Mouse (Mus musculus): Measurements from ENCODE around the gene Cyp2w1.
"Not testable (repeated sequence)": the region's sequence is repeated elsewhere in the genome, so short reads cannot be mapped to it uniquely, and the experiment has no call there.

Cyp2w1 gene

DNA sequence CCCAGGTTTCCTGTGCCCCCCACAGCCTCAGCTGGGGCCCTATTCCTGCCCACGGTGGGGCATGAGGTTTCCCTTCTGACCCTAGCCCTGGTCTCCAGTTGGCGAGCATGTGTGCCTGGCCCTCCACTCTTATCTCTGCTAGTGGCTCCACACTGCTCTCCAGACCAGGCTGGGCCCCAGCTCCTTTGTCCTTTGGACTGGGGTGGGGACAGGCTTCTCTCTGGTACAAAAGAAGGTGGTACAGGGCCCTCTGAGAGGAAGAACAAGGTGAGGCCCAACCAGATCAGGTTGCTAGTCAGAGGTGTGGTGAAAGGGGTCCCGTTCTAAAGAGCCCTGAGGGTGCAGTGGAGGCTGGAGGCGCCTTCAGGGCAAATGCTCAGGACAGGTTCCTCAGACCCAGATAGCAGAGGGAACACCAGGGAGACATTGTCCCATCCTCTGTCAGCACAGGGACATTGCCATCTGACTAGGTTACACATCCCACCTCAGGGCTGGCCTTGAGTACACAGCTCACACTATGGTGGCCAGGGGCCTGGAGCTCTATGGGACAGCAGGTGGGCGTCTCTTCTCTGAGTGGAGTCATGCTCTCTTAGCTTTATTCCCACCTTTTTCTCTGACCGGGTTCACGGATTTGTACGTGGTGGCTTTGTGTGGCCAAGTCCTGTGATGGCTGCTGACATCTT, 19.7 kb upstream of the Cyp2w1 start:
- DNase-seq (ENCODE audit: low spot score in 2 of 2) = no peak

- no peak for DNase-seq (ENCODE audit: low spot score in 2 of 2)
Measured at GRCm38 (mm10) chr5:139333301-139334013, 19.0 kb upstream of the Cyp2w1 start.

- DNase-seq (ENCODE audit: low spot score in 2 of 2) = not testable (repeated sequence)
Measured at GRCm38 (mm10) chr5:139334394-139334793, 18.0 kb upstream of the Cyp2w1 start.

DNA sequence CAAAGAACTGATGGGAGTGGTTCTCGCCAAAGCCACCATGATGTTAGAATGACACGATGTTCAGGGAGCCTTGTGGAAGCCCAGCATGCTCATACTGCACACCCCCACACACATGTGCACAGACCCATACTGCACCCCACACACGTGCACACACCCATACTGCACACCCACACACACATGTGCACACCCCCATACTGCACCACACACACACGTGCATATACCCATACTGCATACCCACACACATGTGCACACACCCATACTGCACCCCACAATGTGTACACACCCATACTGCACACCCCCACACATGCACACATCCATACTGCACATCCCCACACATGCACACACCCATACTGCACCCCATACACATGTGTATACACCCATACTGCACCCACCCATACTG, 16.8 kb upstream of the Cyp2w1 start:
- no peak for DNase-seq (ENCODE audit: low spot score in 2 of 2)

DNA sequence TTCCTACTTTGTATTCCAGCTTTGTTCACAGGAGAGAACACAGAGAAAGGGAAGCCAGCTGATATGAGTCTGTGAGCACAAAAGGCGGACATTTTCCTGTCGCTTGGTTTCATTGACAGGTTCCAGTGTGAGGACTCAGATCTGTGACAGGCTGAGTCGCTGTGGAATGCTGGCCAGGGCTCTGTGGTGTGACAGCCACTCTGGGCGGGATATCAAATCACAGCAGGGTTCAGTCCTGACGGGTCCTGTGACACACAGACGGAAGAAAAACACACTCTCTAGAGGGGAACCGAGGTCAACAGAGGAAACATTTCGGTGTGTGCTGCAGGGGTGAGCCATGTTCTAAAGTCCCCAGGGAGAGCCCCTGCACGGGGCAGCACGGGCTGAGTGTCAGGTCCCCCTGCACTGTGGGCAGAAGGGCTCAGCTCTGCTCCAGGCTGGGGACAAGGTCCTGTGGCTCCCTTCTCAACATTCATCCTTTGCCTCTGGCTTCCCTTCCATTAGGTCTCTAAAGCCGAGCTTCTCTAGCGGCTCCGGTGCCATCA, 14.5 kb upstream of the Cyp2w1 start:
- no peak for DNase-seq (ENCODE audit: low spot score in 2 of 2)

DNA sequence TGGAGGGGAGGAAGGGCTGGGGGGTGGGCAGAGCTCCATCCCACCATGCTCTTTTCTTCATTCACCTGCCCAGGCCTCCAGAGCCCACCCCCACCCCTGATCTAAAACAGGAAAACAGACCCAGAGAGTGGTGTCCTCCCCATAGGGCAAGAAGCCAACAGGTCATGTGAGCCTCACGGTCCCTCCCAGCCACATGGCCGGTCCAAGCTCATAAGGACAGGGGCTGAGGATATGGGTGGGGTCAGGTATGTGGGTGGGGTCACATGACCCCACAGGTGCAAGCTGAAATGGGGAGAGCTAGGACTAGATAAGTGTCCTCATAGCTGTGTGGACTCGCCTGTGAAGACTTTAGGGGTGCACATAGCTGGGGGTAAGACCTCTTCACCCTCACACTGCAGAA, 14.0 kb upstream of the Cyp2w1 start:
- no peak for DNase-seq (ENCODE audit: low spot score in 2 of 2)

DNA sequence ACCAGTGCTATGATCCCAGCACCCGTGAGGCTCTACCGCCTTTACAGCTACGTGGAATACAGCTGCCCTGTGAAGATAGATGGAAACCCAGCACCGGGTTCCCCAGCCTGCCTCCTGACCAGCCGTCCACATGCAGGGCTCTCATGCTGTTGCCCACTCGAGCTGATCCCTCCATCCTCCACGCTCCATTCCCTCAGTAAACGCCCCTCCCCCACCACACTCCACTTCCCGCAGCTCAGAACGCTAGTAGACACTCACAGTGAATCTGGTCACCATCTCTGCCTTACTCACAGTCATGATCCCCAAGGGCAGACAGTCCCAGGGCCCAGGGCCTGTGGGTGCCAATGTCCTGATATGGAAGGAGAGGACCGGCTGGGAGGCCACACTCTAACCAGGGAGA, 13.5 kb upstream of the Cyp2w1 start:
- DNase-seq (ENCODE audit: low spot score in 2 of 2) = no peak

DNA sequence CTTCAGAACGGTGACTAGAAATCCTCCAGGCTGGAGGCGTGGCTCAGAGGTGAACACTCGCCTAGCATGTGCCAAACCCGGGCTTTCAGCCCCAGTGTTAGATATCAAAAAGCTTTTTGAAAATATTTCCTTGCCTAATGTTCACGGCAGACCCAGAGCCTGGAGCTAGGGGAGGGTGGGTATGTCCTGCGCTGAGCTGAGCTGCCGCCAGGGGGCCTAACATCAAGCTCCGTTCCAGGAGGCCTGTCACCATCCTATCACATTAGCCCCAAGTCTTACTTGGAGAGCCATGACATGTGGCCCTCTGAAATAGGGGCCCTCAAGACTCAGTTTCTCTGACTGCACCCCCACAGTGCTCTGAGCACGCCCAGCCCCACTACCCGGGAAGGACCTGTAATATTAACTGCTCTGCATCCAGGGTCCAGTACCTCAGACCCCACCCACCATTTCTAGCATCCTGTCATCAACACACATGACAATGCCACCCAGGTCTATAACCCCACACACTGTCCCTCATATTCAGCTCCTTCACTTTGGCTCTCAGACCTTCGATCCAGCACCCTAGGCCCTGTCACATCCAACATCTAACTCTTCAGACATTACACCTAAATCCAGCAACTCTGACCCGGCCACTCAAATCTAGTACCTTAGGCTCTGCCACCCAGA, 8.3 kb upstream of the Cyp2w1 start:
- peak; percentile 84 to 94 for DNase-seq (ENCODE audit: low spot score in 2 of 2)

DNA sequence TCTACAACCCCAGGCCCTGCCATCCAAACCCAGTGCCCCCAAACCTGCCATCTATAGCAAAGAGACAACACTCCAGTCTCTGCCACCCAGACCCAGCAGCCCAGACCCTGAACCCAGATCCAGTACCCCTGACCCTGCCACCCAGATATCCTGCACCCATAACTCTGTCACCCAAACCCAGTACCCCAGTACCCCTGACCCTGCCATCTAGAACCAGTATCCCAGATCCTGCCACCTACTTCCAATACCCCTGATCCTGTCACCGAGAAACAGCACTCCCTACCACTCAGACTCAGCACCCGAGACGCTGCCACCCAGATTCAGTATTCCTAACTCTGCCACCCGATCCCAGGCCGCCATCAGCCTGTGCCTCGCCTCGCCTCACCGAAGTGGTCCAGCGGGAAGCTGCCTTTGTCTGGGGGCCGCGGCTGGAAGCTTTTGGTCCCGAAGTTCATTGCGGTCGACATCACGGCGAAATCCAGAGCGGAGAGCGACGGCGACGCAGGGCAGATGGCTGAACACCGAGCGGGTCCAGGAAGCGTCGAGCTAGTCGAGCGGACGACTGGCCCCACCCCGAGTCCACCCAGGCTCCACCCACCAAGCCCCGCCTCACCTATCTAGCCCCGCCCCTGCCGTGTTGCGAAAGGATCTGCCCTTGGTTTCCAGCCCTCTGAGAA, 7.6 kb upstream of the Cyp2w1 start:
- DNase-seq (ENCODE audit: low spot score in 2 of 2) = peak; percentile 99

- no peak for DNase-seq (ENCODE audit: low spot score in 2 of 2)
Measured at GRCm38 (mm10) chr5:139345364-139345714, 7.1 kb upstream of the Cyp2w1 start.

DNA sequence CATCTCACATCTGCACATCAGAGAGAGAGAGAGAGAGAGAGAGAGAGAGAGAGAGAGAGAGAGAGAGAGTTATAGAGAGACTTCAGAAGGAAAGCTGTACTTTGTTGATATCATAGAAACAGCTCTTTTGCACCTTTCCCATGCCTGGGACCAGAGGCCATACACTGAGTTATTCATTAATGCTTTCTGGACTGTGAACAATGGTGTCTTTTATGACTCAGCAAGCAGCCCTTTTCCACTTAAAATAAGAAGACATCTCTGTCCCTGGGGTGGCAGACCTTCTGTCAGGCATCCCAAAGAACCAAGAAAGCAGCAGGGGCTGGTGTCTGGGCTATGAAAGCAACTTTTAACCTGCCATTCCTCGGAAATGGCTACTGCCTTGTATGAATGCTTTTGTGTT, 5.2 kb upstream of the Cyp2w1 start:
- no peak for DNase-seq (ENCODE audit: low spot score in 2 of 2)

- DNase-seq (ENCODE audit: low spot score in 2 of 2) = no peak
Measured at GRCm38 (mm10) chr5:139349713-139350112, 2.7 kb upstream of the Cyp2w1 start.

DNA sequence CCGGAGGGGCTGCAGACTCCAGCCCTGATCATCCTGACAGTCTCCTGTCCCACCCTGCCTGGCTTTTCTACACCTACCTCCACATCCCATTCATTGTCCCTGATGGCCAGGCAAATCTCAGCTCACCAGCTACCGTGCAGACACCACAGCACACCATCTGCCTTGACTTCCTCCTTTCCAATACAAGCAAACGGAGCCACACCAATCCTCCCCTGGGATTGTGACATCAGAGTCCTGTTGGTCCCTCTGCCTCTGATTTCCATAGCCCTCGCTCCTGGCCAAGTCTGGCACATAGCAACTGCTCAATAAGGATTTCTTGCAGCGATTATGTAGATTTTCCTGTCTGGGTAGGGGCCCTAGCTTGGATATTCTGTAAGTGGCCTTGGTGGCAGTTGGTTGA, 1.3 kb upstream of the Cyp2w1 start, which contains the start of gene Cox19:
TSS of gene Cox19 (minus strand) at position 285 of the 400 bp plus-strand sequence.
- DNase-seq (ENCODE audit: low spot score in 2 of 2) = no peak

DNA sequence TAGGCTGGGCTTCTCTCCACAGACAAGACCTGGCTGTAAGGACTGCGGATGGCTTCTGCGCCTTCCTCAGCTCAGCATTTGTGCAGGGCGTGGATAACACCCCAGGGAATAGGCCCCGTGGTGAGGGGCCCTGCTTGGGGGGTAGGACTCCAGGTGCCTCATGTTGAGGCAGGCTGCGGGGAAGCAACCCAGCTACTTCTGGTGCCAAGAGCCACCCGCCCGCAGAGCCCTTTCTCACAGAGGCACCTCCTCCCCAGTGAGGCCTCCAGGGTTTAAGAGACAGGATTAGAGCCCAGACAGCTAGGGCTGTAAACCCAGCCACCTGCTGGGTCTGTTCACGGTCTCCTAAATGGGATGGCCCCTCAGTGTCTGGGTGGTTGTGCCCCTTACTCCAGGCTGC, 789 bp upstream of the Cyp2w1 start:
- no peak for DNase-seq (ENCODE audit: low spot score in 2 of 2)

DNA sequence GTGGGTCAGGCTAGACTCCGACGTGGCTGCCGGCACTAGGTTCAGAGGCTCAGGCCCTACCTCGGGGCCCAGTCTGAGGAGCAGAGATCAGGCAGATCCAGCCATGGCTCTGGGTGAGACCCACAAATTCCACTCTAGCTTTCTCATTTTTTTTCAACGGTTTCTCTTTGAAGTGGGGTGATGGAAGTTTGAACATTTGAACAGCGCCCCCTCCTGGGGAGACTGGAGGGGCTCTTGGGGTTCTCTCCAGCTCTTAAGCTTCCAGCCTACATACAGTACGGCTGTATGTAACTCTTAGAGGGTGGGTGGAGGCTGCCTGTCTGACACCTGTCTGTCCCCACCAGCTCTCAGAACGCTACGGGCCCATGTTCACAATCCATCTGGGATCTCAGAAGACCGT, 1.1 kb downstream of the Cyp2w1 start:
- DNase-seq (ENCODE audit: low spot score in 2 of 2) = peak; percentile 58 to 88

DNA sequence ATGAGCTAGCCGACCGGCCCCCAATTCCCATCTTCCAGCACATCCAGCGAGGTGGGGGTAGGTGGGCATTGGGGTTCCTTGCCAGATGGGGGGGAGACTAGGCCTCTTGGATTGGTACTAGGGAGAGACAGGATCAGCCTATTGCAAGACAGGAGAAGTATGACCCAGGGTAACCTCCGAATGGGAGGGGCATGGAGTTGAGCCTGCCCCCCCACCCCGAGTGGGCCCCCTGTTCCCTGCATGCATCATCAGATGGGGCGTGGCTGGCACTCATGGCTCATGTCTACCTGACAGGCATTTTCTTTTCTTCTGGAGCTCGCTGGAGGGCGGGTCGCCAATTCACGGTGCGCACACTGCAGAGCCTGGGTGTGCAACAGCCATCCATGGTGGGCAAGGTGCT, 1.5 kb downstream of the Cyp2w1 start:
- no peak for DNase-seq (ENCODE audit: low spot score in 2 of 2)

DNA sequence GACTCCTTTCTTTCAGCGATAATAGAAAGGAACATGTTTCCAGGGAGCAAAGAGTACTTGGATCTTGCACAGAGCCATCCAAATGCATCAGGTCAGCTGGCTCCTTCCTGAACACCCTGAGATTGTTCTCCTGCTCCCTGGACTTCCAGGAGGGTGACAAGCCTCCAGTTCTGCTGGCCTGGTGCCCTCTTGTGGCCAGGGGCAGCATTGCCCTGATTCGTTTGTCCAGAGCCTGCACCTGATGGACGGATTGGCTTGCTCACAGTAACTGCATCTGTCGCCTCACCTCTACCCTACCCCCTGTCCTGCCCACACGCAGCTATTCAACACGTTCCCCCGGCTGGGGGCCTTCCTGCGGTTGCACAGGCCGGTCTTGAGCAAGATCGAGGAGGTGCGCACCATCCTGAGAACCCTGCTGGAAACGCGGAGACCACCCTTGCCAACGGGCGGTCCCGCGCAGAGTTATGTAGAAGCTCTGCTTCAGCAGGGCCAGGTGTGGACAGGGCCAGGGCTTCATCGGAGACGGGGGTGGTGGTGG, 2.9 kb downstream of the Cyp2w1 start:
- peak; percentile 77 to 90 for DNase-seq (ENCODE audit: low spot score in 2 of 2)

DNA sequence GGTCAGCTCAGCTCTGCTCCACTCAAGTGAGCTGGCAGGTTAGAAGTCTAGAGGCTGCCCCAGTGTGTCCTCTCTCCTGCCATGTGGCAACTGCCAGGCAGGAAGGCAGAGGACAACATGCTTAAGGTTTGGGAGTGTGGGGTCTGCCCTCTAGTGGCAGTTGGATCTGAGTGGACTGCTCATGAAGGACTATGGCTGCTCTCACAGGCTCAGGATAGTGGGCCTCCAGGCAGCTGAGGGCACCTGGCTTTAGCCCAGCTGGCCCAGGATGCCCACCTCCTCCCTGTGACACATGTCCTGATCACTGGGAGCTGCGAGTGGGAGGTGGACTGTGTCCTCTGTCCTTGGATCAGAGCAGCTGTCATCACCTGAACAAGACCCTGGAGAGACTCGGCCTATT, 6.2 kb downstream of the Cyp2w1 start:
- DNase-seq (ENCODE audit: low spot score in 2 of 2) = peak in 1 of 2 experiments; percentile 50

DNA sequence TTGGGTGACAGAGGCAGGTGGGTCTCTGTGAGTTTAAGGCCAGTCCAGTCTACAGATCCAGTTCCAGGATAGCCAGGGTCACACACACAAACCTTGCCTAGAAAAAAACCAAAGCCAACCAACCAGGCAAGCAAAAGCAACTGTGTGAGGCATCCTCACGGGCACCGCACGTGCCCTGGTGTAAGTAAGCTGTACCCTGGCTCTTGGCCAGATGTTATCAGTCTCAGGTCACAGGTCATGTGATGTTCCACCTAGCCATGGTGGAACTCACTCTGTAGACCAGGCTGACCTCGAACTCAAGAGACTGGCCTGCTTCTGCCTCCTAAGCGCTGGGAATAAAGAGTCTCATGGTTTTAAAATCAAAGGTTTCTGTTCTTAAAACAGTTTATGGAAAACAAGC, 6.8 kb downstream of the Cyp2w1 start:
- DNase-seq (ENCODE audit: low spot score in 2 of 2) = no peak

DNA sequence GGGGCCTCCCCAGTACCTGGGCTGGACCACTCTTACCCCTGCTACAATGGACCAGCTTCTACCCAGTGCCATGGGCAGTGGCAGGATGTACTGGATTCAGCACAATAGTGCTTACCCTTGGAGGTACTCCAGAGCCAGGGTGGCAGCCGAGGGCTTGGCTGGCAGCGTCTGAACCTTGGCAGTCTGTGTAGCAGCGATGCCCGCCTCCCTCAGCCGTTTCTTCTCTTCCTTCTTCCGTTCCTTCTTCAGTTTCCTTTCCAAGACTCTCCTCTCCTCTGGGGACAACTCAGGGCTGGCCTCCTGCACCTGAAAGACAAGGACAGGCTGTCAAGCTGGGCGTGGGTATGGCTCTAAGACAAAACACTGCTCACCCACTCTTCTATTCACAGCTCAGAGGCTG, 11.4 kb downstream of the Cyp2w1 start:
- no peak for DNase-seq (ENCODE audit: low spot score in 2 of 2)

DNA sequence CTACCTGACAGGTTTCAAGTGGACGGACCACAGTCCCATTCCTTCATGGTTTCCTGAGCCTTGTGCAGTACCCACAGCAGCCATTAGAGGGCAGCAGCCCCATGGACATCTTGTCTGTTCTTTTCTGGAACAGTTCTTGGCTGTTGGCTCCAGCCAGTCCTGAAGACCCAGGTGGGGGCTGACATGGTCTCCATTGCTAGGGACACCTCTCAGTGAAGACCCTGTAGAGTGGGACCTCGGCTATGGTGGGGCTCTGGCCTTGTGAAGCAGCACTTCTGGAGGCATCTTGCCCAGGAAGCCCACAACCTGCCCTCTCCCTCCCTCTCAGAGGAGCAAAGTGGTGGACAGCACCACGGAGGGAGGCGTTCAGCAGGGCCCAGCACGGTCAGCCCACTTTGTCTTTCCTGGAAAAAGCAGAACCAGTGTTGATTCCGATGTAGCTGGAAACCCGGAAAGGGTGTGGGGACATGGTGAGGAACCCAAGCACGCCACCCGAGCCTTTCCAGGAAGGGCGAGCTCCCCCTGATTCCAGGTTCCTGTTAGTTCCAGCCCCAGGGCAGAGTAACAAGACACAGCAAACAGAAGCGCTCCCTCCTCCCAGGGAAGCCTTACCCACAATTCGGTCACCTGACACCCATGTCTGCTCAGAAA, 12.0 kb downstream of the Cyp2w1 start:
- DNase-seq (ENCODE audit: low spot score in 2 of 2) = peak; percentile 87 to 98

Data from spleen, postnatal 4 days (tissue).